Comparison of ENCODE assay signal across 23 mouse cellular contexts in genomic region chr13:52989005-52989404, GRCm38 (mm10). TPM values are rescaled to one million over a fixed set of nuclear protein-coding genes. Genes with fewer than 3 reads are reported as not detected.
DNase-seq lines count a peak whose midpoint lies in the region; ATAC-seq and TF ChIP-seq lines count a peak whose summit lies in the region.
"Had no signal": no experiment of that assay in that cellular context is flagged by ENCODE, and none has a peak within 500 bp of the region (broad histone marks: within the 10 kb centered on the region; RNA-seq: fewer than 3 reads in every experiment).

No protein-coding gene starts in this region.

- no peak overlapping the region for H3K4me3 ChIP-seq in thymus, adult 2 months (ENCODE audit: control insufficient read depth, insufficient read depth, low read length)
- H3K4me3 ChIP-seq: embryonic facial prominence, embryonic 10.5 days; forebrain, embryonic 15.5 days; hindbrain, embryonic 15.5 days; layer of hippocampus, adult 2 months; liver, embryonic 13.5 days had no signal

- H3K27ac ChIP-seq in thymus, adult 2 months (ENCODE audit: control insufficient read depth, insufficient read depth, low read length): no peak overlapping the region
- H3K27ac ChIP-seq: forebrain, embryonic 15.5 days; hindbrain, embryonic 15.5 days; layer of hippocampus, adult 2 months; liver, embryonic 13.5 days had no signal

- H3K27me3 ChIP-seq in thymus, adult 2 months (ENCODE audit: control insufficient read depth, insufficient read depth, low read length): no peaks in the 10 kb centered on the region
- H3K27me3 ChIP-seq: forebrain, embryonic 15.5 days; hindbrain, embryonic 15.5 days had no signal

- peak; percentile 54 for ATAC-seq in granulocyte monocyte progenitor cell, adult 5-6 weeks (replicated peaks; ENCODE audit: poor library complexity, severe bottlenecking)
- ATAC-seq: activated CD4-positive, CD25-positive, alpha-beta regulatory T cell, adult 4 months; forebrain, embryonic 15.5 days; intestine, embryonic 16.5 days had no signal

- TF ChIP-seq CTCF in thymus, adult 2 months (IDR thresholded peaks at IDR 0.05; ENCODE audit: borderline replicate concordance, control insufficient read depth, extremely low read depth, insufficient read depth, low read length, poor library complexity): no peak

- no peak for TF ChIP-seq POLR2A in thymus, adult 2 months (IDR thresholded peaks at IDR 0.05; ENCODE audit: control insufficient read depth, extremely low read depth, insufficient read depth, low read length, poor library complexity)

- WGBS in thymus, adult 2 months: 12% methylated on average over 16 of the region's 16 CpGs

- peaks cover 13% of the 10 kb centered on the region for H3K4me1 ChIP-seq in thymus, adult 2 months (replicated peaks; ENCODE audit: control insufficient read depth, insufficient read depth, low read length)
- H3K4me1 ChIP-seq: forebrain, embryonic 15.5 days; hindbrain, embryonic 15.5 days had no signal

- no peaks in the 10 kb centered on the region for H3K36me3 ChIP-seq in thymus, adult 2 months (ENCODE audit: control insufficient read depth, insufficient read depth, low read length)
- H3K36me3 ChIP-seq: embryonic facial prominence, embryonic 10.5 days; forebrain, embryonic 15.5 days; hindbrain, embryonic 15.5 days; liver, embryonic 13.5 days had no signal

- peak; percentile 20 for DNase-seq in thymus, adult 2 months
- DNase-seq in thymus, postnatal 10 days (ENCODE audit: low spot score in 2 of 2): no peak
- DNase-seq in naive thymus-derived CD4-positive, alpha-beta T cell, adult 2 months (ENCODE audit: low read depth): peak; percentile 13
- no peak for DNase-seq in heart, adult 8-10 months (ENCODE audit: low spot score)
- no peak for DNase-seq in adrenal gland, adult (ENCODE audit: inconsistent age in 2 of 2, low spot score in 1 of 2)
- DNase-seq in heart, adult 9 months (ENCODE audit: low spot score in 2 of 2): no peak
- DNase-seq: cerebellum, adult 9-11 months; gastrocnemius, postnatal 10 days; heart, adult 11 months; heart, postnatal 36 days; kidney, adult 9 months; kidney, postnatal 25 days; layer of hippocampus, postnatal 36 days; liver, embryonic 13.5 days; lung, embryonic 14.5 days; lung, postnatal 36 days had no signal

RNA-seq across cellular contexts. Expression of gene Nfil3, which starts 8.1 kb away (rescaled TPM):
- 2.5 and 2.9 TPM in 2 replicates for polyA plus RNA-seq in thymus, adult 2 months (2012; rRNA removed)
- total RNA-seq in granulocyte monocyte progenitor cell, adult 5-6 weeks (2014; fragmentation: Nextera tagmentation): 3.9 and 8.3 TPM in 2 replicates
- 14.0 and 14.5 TPM in 2 replicates for total RNA-seq in granulocyte monocyte progenitor cell, adult 5-6 weeks (2017)
- total RNA-seq in heart, adult 8-10 months (2022): 10 to 100 TPM; 11.5 to 23.7 (median 13.9) TPM

RNA-seq across cellular contexts. Expression of gene Auh, which starts 59.5 kb away (rescaled TPM):
- polyA plus RNA-seq in thymus, adult 2 months (2012; rRNA removed): 47.8 and 48.5 TPM in 2 replicates
- total RNA-seq in granulocyte monocyte progenitor cell, adult 5-6 weeks (2014; fragmentation: Nextera tagmentation): 29.2 and 35.9 TPM in 2 replicates
- total RNA-seq in granulocyte monocyte progenitor cell, adult 5-6 weeks (2017): 34.6 and 37.1 TPM in 2 replicates
- total RNA-seq in heart, adult 8-10 months (2022): 100 to 1,000 TPM; 149 to 181 (median 160) TPM

Comparison
In these comparisons a context has a peak if more than half of its experiments do, and no peak if none do; other contexts are left out.
1. DNase-seq: peak in thymus, adult 2 months (single experiment) and naive thymus-derived CD4-positive, alpha-beta T cell, adult 2 months (single experiment); none in thymus, postnatal 10 days (0 of 2), heart, adult 8-10 months (single experiment), adrenal gland, adult (0 of 2) and heart, adult 9 months (0 of 2).